In the genomic region with DNA sequence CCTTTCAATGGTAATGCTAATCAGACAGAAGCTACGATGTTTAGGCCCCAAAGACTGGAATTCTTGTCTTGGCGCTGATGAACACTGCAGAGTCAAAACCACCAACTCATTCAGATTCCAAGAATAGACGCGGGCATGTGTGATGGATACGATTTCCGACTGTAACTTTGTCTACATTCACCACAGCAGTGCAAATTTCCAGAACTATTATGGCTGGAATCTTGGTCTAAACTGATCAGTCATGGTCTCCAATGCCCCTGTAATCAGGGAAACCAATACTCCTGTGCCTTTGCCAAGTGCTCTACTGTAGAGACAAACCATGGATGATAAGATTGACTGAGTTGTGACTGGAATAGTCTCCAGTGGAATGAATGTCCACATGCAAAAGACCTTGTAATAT, we compare ENCODE assay signal across 33 mouse cellular contexts.
"Had no signal": no experiment of that assay in that cellular context is flagged by ENCODE, and none has a peak within 500 bp of the region (broad histone marks: within the 10 kb centered on the region; RNA-seq: fewer than 3 reads in every experiment).

No protein-coding gene starts in this region.

- H3K36me3 ChIP-seq: heart, embryonic 12.5 days; heart, embryonic 13.5 days; heart, embryonic 15.5 days; hindbrain, embryonic 10.5 days; hindbrain, embryonic 12.5 days; hindbrain, embryonic 13.5 days; hindbrain, embryonic 15.5 days; intestine, embryonic 15.5 days had no signal

- ATAC-seq: hindbrain, embryonic 16.5 days; hindbrain, postnatal 0 days; inflammation-experienced regulatory T-cells, adult 6 months; intestine, embryonic 15.5 days; intestine, embryonic 16.5 days; intestine, postnatal 0 days had no signal

- H3K4me1 ChIP-seq: heart, embryonic 12.5 days; heart, embryonic 13.5 days; heart, embryonic 15.5 days; hindbrain, embryonic 10.5 days; hindbrain, embryonic 12.5 days; hindbrain, embryonic 13.5 days; hindbrain, embryonic 15.5 days; intestine, embryonic 15.5 days had no signal

- H3K4me2 ChIP-seq: heart, embryonic 12.5 days; heart, embryonic 13.5 days; heart, embryonic 15.5 days; hindbrain, embryonic 12.5 days; hindbrain, embryonic 13.5 days; hindbrain, embryonic 14.5 days; hindbrain, embryonic 15.5 days; intestine, embryonic 15.5 days had no signal

- H3K4me3 ChIP-seq: heart, embryonic 12.5 days; heart, embryonic 13.5 days; heart, embryonic 15.5 days; hindbrain, embryonic 10.5 days; hindbrain, embryonic 12.5 days; hindbrain, embryonic 13.5 days; hindbrain, embryonic 15.5 days; intestine, embryonic 15.5 days; layer of hippocampus, adult 2 months; left cerebral cortex, adult 2 months had no signal

- H3K27me3 ChIP-seq: heart, embryonic 12.5 days; heart, embryonic 13.5 days; heart, embryonic 15.5 days; hindbrain, embryonic 12.5 days; hindbrain, embryonic 13.5 days; hindbrain, embryonic 15.5 days; intestine, embryonic 15.5 days had no signal

- H3K9me3 ChIP-seq: heart, embryonic 12.5 days; heart, embryonic 13.5 days; heart, embryonic 15.5 days; hindbrain, embryonic 10.5 days; hindbrain, embryonic 12.5 days; hindbrain, embryonic 13.5 days; hindbrain, embryonic 15.5 days; intestine, embryonic 15.5 days had no signal

- H3K9ac ChIP-seq: heart, embryonic 12.5 days; heart, embryonic 13.5 days; heart, embryonic 15.5 days; hindbrain, embryonic 12.5 days; hindbrain, embryonic 13.5 days; hindbrain, embryonic 14.5 days; hindbrain, embryonic 15.5 days; intestine, embryonic 15.5 days had no signal

- H3K27ac ChIP-seq: heart, embryonic 13.5 days; heart, embryonic 15.5 days; hindbrain, embryonic 10.5 days; hindbrain, embryonic 12.5 days; hindbrain, embryonic 13.5 days; hindbrain, embryonic 14.5 days; hindbrain, embryonic 15.5 days; hindbrain, postnatal 0 days; intestine, embryonic 15.5 days; kidney, postnatal 0 days; layer of hippocampus, adult 2 months; left cerebral cortex, adult 2 months had no signal

- DNase-seq: heart, postnatal 10 days; heart, postnatal 14 days; heart, postnatal 36 days; heart, postnatal 4 days; kidney, adult 11 months; kidney, adult 18-20 months; kidney, adult 2 months; kidney, adult 8-10 months; kidney, adult 9 months; kidney, postnatal 10 days; kidney, postnatal 14 days; kidney, postnatal 25 days; kidney, postnatal 36 days; kidney, postnatal 4 days; layer of hippocampus, adult 9-11 months; layer of hippocampus, postnatal 36 days had no signal
